Mouse (Mus musculus) midbrain, embryonic 12.5 days (tissue): Measurements from ENCODE around the gene Slco1c1. TPM values are rescaled to one million over a fixed set of nuclear protein-coding genes. Genes with fewer than 3 reads are reported as not detected.

Source experiments
- ATAC-seq: fragments of 200-750 bp; cut with Nextera tagmentation; 2 replicates; pipeline ENCODE4 v1.8.0; 2017; ENCODE audit warnings: low read depth, moderate TSS enrichment, moderate library complexity; ENCODE audit not compliant: low FRiP score
- H3K27ac ChIP-seq: fragments of 300-500 bp; sonication (generic); replicated peaks from 2 replicates; pipeline ENCODE4 v1.5.1; 2016; ENCODE audit warnings: mild to moderate bottlenecking
- H3K27me3 ChIP-seq: fragments of 300-500 bp; sonication (generic); 2 replicates; pipeline ENCODE4 v1.6.1; 2016; ENCODE audit warnings: mild to moderate bottlenecking
- H3K36me3 ChIP-seq: fragments of 300-500 bp; sonication (generic); 2 replicates; pipeline ENCODE4 v1.6.1; 2016
- H3K4me1 ChIP-seq: fragments of 300-500 bp; sonication (generic); 2 replicates; pipeline ENCODE4 v1.6.1; 2016
- H3K4me2 ChIP-seq: fragments of 300-500 bp; sonication (generic); replicated peaks from 2 replicates; pipeline ENCODE4 v1.6.1; 2016; ENCODE audit warnings: mild to moderate bottlenecking, moderate library complexity
- H3K4me3 ChIP-seq: fragments of 300-500 bp; sonication (generic); 2 replicates; pipeline ENCODE4 v1.5.1; 2016; ENCODE audit warnings: mild to moderate bottlenecking
- H3K9ac ChIP-seq: fragments of 300-500 bp; sonication (generic); replicated peaks from 2 replicates; pipeline ENCODE4 v1.6.1; 2016; ENCODE audit warnings: mild to moderate bottlenecking, moderate library complexity
- H3K9me3 ChIP-seq: fragments of 300-500 bp; sonication (generic); 2 replicates; pipeline ENCODE4 v1.6.1; 2016; ENCODE audit warnings: mild to moderate bottlenecking
- WGBS: fragments of 180-500 bp; shearing (Covaris S2); methylation state at CpG from one replicate; pipeline ENCODE4 v1.1.7; 2016; 5-methylcytosine and 5-hydroxymethylcytosine counted together
- polyA plus RNA-seq: library from polyadenylated mRNA; unstranded; fragments of >200 nt; fragmentation: Nextera tagmentation; extraction: Ambion mirVana; gene quantifications from 2 replicates; pipeline ENCODE4 v1.2.1, GENCODE M21; 2016

The Slco1c1 gene
- polyA plus RNA-seq = 2.5 and 2.9 TPM in 2 replicates

- Histone ChIP-seq H3K4me1 (no peaks in the 10 kb centered on the region), H3K27ac (no peak within 1 kb of the TSS), H3K9me3 (no peaks in the 10 kb centered on the region), H3K4me3 (no peak within 1 kb of the TSS), H3K9ac (no peak within 1 kb of the TSS), H3K27me3 (no peaks in the 10 kb centered on the region), H3K36me3 (no peaks in the 10 kb centered on the region), H3K4me2 (no peak within 1 kb of the TSS)
- no peak for ATAC-seq
- whole genome bisulfite sequencing = 56% methylated on average over 2 of the region's 2 CpGs
Observed at GRCm38 (mm10) chr6:141523747-141524640, at the start of gene Slco1c1. TSS of gene Slco1c1 (plus strand) at chr6:141524368.

GRCm38 (mm10) chr6:141474696-141475095 lies 49.5 kb upstream of the Slco1c1 start:
- Histone ChIP-seq H3K4me3 (no peak overlapping the region), H3K27me3 (no peaks in the 10 kb centered on the region), H3K36me3 (no peaks in the 10 kb centered on the region), H3K4me1 (no peaks in the 10 kb centered on the region), H3K9ac (no peak overlapping the region), H3K27ac (no peak overlapping the region), H3K4me2 (no peak overlapping the region), H3K9me3 (no peaks in the 10 kb centered on the region)
- ATAC-seq = no peak
- 63% methylated on average over 3 of the region's 3 CpGs for WGBS

GRCm38 (mm10) chr6:141485302-141486021 lies 38.7 kb upstream of the Slco1c1 start:
- no peak overlapping the region for H3K4me3 ChIP-seq
- peak; percentile 50; the same call in 1 of the 2 replicates for ATAC-seq
- no peaks in the 10 kb centered on the region for H3K36me3 ChIP-seq
- H3K4me1 ChIP-seq = 0 out of 2 replicates have a peak, but pooled peaks cover 4% of the 10 kb centered on the region
- no peak overlapping the region for H3K9ac ChIP-seq
- 0 out of 2 replicates have a peak, but pooled peaks cover 3% of the 10 kb centered on the region for H3K27me3 ChIP-seq
- H3K9me3 ChIP-seq = no peaks in the 10 kb centered on the region
- H3K4me2 ChIP-seq = no peak overlapping the region
- WGBS = 72% methylated on average over 10 of the region's 10 CpGs
- no peak overlapping the region for H3K27ac ChIP-seq

- Histone ChIP-seq H3K4me2 (no peak overlapping the region), H3K27ac (no peak overlapping the region), H3K36me3 (no peaks in the 10 kb centered on the region), H3K4me1 (0 out of 2 replicates have a peak, but pooled peaks cover 4% of the 10 kb centered on the region), H3K4me3 (no peak overlapping the region), H3K9ac (no peak overlapping the region), H3K9me3 (no peaks in the 10 kb centered on the region), H3K27me3 (0 out of 2 replicates have a peak, but pooled peaks cover 10% of the 10 kb centered on the region)
- ATAC-seq = peak; percentile 59
- WGBS = 68% methylated on average over 7 of the region's 7 CpGs
Observed at GRCm38 (mm10) chr6:141487266-141487665, 36.9 kb upstream of the Slco1c1 start.

GRCm38 (mm10) chr6:141488619-141489018 lies 35.5 kb upstream of the Slco1c1 start:
- 15% methylated on average over 11 of the region's 11 CpGs for WGBS
- Histone ChIP-seq H3K4me2 (no peak overlapping the region), H3K9me3 (no peaks in the 10 kb centered on the region), H3K4me3 (no peak overlapping the region), H3K27me3 (peaks cover 16% of the 10 kb centered on the region), H3K27ac (no peak overlapping the region), H3K4me1 (0 out of 2 replicates have a peak, but pooled peaks cover 4% of the 10 kb centered on the region), H3K9ac (no peak overlapping the region), H3K36me3 (no peaks in the 10 kb centered on the region)
- peak; percentile 52; the same call in 1 of the 2 replicates for ATAC-seq

GRCm38 (mm10) chr6:141494909-141495308 lies 29.3 kb upstream of the Slco1c1 start:
- H3K27me3 ChIP-seq = peaks cover 20% of the 10 kb centered on the region
- 0 out of 2 replicates have a peak overlapping the region, but pooled peaks have one; percentile 10 for H3K4me2 ChIP-seq
- ATAC-seq = peak; percentile 10; the same call in 1 of the 2 replicates

GRCm38 (mm10) chr6:141495634-141496418 lies 28.3 kb upstream of the Slco1c1 start:
- peak; percentile 95 for ATAC-seq
- no peaks in the 10 kb centered on the region for H3K9me3 ChIP-seq
- peaks cover 20% of the 10 kb centered on the region for H3K27me3 ChIP-seq
- WGBS = 6% methylated on average over 13 of the region's 13 CpGs
- peaks cover 16% of the 10 kb centered on the region for H3K4me1 ChIP-seq
- H3K27ac ChIP-seq = peak overlapping the region; percentile 73
- H3K4me3 ChIP-seq = no peak overlapping the region
- no peaks in the 10 kb centered on the region for H3K36me3 ChIP-seq
- peak overlapping the region; percentile 10; the same call in 1 of the 2 replicates for H3K4me2 ChIP-seq
- no peak overlapping the region for H3K9ac ChIP-seq

More at GRCm38 (mm10) chr6:141494909-141495308, 29.3 kb upstream of the Slco1c1 start:
- Histone ChIP-seq H3K27ac (peak overlapping the region; percentile 27; the same call in 1 of the 2 replicates), H3K4me3 (no peak overlapping the region), H3K9me3 (no peaks in the 10 kb centered on the region), H3K9ac (no peak overlapping the region), H3K36me3 (no peaks in the 10 kb centered on the region), H3K4me1 (peaks cover 16% of the 10 kb centered on the region)
- WGBS = 52% methylated on average over 4 of the region's 4 CpGs

- no peak overlapping the region for H3K9ac ChIP-seq
- peaks cover 4% of the 10 kb centered on the region; the same call in 1 of the 2 replicates for H3K27me3 ChIP-seq
- H3K9me3 ChIP-seq = no peaks in the 10 kb centered on the region
- no peak overlapping the region for H3K4me3 ChIP-seq
- no peak for ATAC-seq
- H3K4me1 ChIP-seq = peaks cover 16% of the 10 kb centered on the region
- H3K36me3 ChIP-seq = no peaks in the 10 kb centered on the region
- no peak overlapping the region for H3K4me2 ChIP-seq
- no peak overlapping the region for H3K27ac ChIP-seq
Observed at GRCm38 (mm10) chr6:141499511-141499910, 24.7 kb upstream of the Slco1c1 start.

- H3K4me1 ChIP-seq = peaks cover 3% of the 10 kb centered on the region
- peaks cover 4% of the 10 kb centered on the region; the same call in 1 of the 2 replicates for H3K27me3 ChIP-seq
- no peak overlapping the region for H3K4me2 ChIP-seq
- no peak for ATAC-seq
- H3K4me3 ChIP-seq = no peak overlapping the region
- no peak overlapping the region for H3K27ac ChIP-seq
- no peak overlapping the region for H3K9ac ChIP-seq
- H3K36me3 ChIP-seq = no peaks in the 10 kb centered on the region
- 88% methylated on average over 3 of the region's 3 CpGs for WGBS
- no peaks in the 10 kb centered on the region for H3K9me3 ChIP-seq
Observed at GRCm38 (mm10) chr6:141501171-141501570, 23.0 kb upstream of the Slco1c1 start.

GRCm38 (mm10) chr6:141522541-141522940 lies 1.6 kb upstream of the Slco1c1 start:
- H3K4me3 ChIP-seq = no peak overlapping the region
- 89% methylated on average over 2 of the region's 2 CpGs for WGBS
- no peak overlapping the region for H3K4me2 ChIP-seq
- ATAC-seq = no peak
- H3K36me3 ChIP-seq = no peaks in the 10 kb centered on the region
- no peaks in the 10 kb centered on the region for H3K4me1 ChIP-seq
- no peaks in the 10 kb centered on the region for H3K9me3 ChIP-seq
- H3K27me3 ChIP-seq = no peaks in the 10 kb centered on the region
- H3K27ac ChIP-seq = no peak overlapping the region
- no peak overlapping the region for H3K9ac ChIP-seq

GRCm38 (mm10) chr6:141525787-141526186 lies 1.6 kb downstream of the Slco1c1 start:
- ATAC-seq = peak; percentile 65; the same call in 1 of the 2 replicates
- Histone ChIP-seq H3K9me3 (no peaks in the 10 kb centered on the region), H3K36me3 (no peaks in the 10 kb centered on the region), H3K27me3 (no peaks in the 10 kb centered on the region), H3K27ac (no peak overlapping the region), H3K9ac (no peak overlapping the region), H3K4me2 (no peak overlapping the region), H3K4me3 (no peak overlapping the region), H3K4me1 (no peaks in the 10 kb centered on the region)
- 61% methylated on average over 1 of the region's 1 CpGs for WGBS
